Mouse (Mus musculus) stomach, postnatal 0 days (tissue): Measurements from ENCODE around the gene Ndufb7. TPM values are rescaled to one million over a fixed set of nuclear protein-coding genes. Genes with fewer than 3 reads are reported as not detected.
A peak's percentile ranks its signal among the peaks of the same experiment; 100 is the strongest.
"Not testable (repeated sequence)": the region's sequence is repeated elsewhere in the genome, so short reads cannot be mapped to it uniquely, and the experiment has no call there.

Experiments
- ATAC-seq: fragments of 200-750 bp; cut with Nextera tagmentation; 2 replicates; pipeline ENCODE4 v1.8.0; 2017; ENCODE audit not compliant: low FRiP score, low TSS enrichment
- DNase-seq: peaks from one replicate; pipeline ENCODE4 v3.0.0-alpha.2; 2016; ENCODE audit warnings: low spot score
- H3K27ac ChIP-seq: fragments of 300-500 bp; sonication (generic); replicated peaks from 2 replicates; pipeline ENCODE4 v1.5.1; 2014; ENCODE audit warnings: mild to moderate bottlenecking, control low read depth
- H3K27me3 ChIP-seq: fragments of 300-500 bp; sonication (generic); 2 replicates; pipeline ENCODE4 v1.6.1; 2014; ENCODE audit warnings: low read length; ENCODE audit not compliant: control insufficient read depth, insufficient read depth
- H3K36me3 ChIP-seq: fragments of 300-500 bp; sonication (generic); 2 replicates; pipeline ENCODE4 v1.6.1; 2014; ENCODE audit warnings: low read length, mixed read lengths; ENCODE audit not compliant: control insufficient read depth, insufficient read depth
- H3K4me1 ChIP-seq: fragments of 300-500 bp; sonication (generic); replicated peaks from 2 replicates; pipeline ENCODE4 v1.6.1; 2014; ENCODE audit warnings: antibody characterized with exemption; ENCODE audit not compliant: control insufficient read depth, insufficient read depth
- H3K4me2 ChIP-seq: fragments of 300-500 bp; sonication (generic); replicated peaks from 2 replicates; pipeline ENCODE4 v1.6.1; 2014; ENCODE audit warnings: low read depth, mild to moderate bottlenecking, control low read depth, moderate library complexity
- H3K4me3 ChIP-seq: fragments of 300-500 bp; sonication (generic); 2 replicates; pipeline ENCODE4 v1.5.1; 2014; ENCODE audit warnings: low read depth, low read length, control low read depth
- H3K9ac ChIP-seq: fragments of 300-500 bp; sonication (generic); 2 replicates; pipeline ENCODE4 v1.6.1; 2014; ENCODE audit warnings: mild to moderate bottlenecking, low read length, control low read depth, mixed read lengths
- H3K9me3 ChIP-seq: fragments of 300-500 bp; sonication (generic); 2 replicates; pipeline ENCODE4 v1.6.1; 2016; ENCODE audit warnings: low read length; ENCODE audit not compliant: control insufficient read depth
- CTCF ChIP-seq: IDR thresholded peaks from 2 replicates; pipeline ENCODE4 v1.5.1; 2016; ENCODE audit warnings: antibody characterized with exemption, low read depth, mild to moderate bottlenecking, moderate library complexity
- EP300 ChIP-seq: optimal IDR thresholded peaks from 2 replicates; pipeline ENCODE3; 2016; ENCODE audit warnings: antibody characterized with exemption
- WGBS: fragments of 180-500 bp; shearing (Covaris S2); extraction: QIAGEN DNeasy Blood & Tissue Kit; methylation state at CpG from one replicate; pipeline ENCODE4 v1.1.7; 2014; 5-methylcytosine and 5-hydroxymethylcytosine counted together
- polyA plus RNA-seq: library from polyadenylated mRNA; unstranded; fragments of >200 nt; fragmentation: Nextera tagmentation; extraction: Ambion mirVana; gene quantifications from 2 replicates; pipeline ENCODE4 v1.2.1, GENCODE M21; 2015

Gene Ndufb7
- polyA plus RNA-seq, result 327 and 344 TPM in 2 replicates

GRCm38 (mm10) chr8:83566469-83567395 lies at the start of gene Ndufb7:
Gene Ndufb7 (plus strand): TSS chr8:83566671.
- DNase-seq (peak; percentile 94), ATAC-seq (peak; percentile 87)
- WGBS, result under 1% methylated on average over 48 of the region's 48 CpGs
- no peaks in the 10 kb centered on the region for H3K27me3 ChIP-seq
- H3K9ac ChIP-seq, result peak within 1 kb of the TSS; percentile 84
- H3K9me3 ChIP-seq, result no peaks in the 10 kb centered on the region
- H3K4me3 ChIP-seq, result peak within 1 kb of the TSS; percentile 85
- H3K27ac ChIP-seq, result peak within 1 kb of the TSS; percentile 78
- H3K4me2 ChIP-seq, result peak within 1 kb of the TSS; percentile 85
- H3K4me1 ChIP-seq, result no peaks in the 10 kb centered on the region; the same call in 1 of the 2 replicates
- peaks cover 5% of the 10 kb centered on the region; the same call in 1 of the 2 replicates for H3K36me3 ChIP-seq
- TF ChIP-seq EP300, result no peak
- peak; percentile 99 for TF ChIP-seq CTCF

- H3K9me3 ChIP-seq, result no peaks in the 10 kb centered on the region
- no peak overlapping the region for H3K9ac ChIP-seq
- no peak overlapping the region for H3K4me2 ChIP-seq
- 35% methylated on average over 3 of the region's 3 CpGs for WGBS
- DNase-seq (no peak), ATAC-seq (no peak; the same call in 1 of the 2 replicates)
- no peaks in the 10 kb centered on the region for H3K36me3 ChIP-seq
- no peaks in the 10 kb centered on the region for H3K27me3 ChIP-seq
- TF ChIP-seq CTCF (no peak), EP300 (no peak)
- H3K4me1 ChIP-seq, result no peaks in the 10 kb centered on the region
- H3K27ac ChIP-seq, result no peak overlapping the region
- no peak overlapping the region for H3K4me3 ChIP-seq
These were observed 46.0 kb upstream of the Ndufb7 start for GRCm38 (mm10) chr8:83520432-83520831.

GRCm38 (mm10) chr8:83520907-83521306 lies 45.6 kb upstream of the Ndufb7 start:
- WGBS, result 34% methylated on average over 3 of the region's 3 CpGs
- not testable (repeated sequence) for H3K4me2 ChIP-seq, H3K4me1 ChIP-seq, H3K9me3 ChIP-seq, H3K36me3 ChIP-seq, H3K9ac ChIP-seq, H3K27me3 ChIP-seq, H3K27ac ChIP-seq, DNase-seq, H3K4me3 ChIP-seq
- peak; percentile 29; the same call in 1 of the 2 replicates for ATAC-seq

GRCm38 (mm10) chr8:83521310-83521709 lies 45.2 kb upstream of the Ndufb7 start:
- 31% methylated on average over 1 of the region's 1 CpGs for WGBS
- Histone ChIP-seq H3K9me3 (no peaks in the 10 kb centered on the region), H3K4me3 (no peak overlapping the region), H3K36me3 (no peaks in the 10 kb centered on the region), H3K4me2 (no peak overlapping the region), H3K27me3 (no peaks in the 10 kb centered on the region), H3K27ac (no peak overlapping the region), H3K4me1 (no peaks in the 10 kb centered on the region), H3K9ac (no peak overlapping the region)
- DNase-seq (no peak), ATAC-seq (peak; percentile 29; the same call in 1 of the 2 replicates)
- TF ChIP-seq EP300 (no peak), CTCF (no peak)

GRCm38 (mm10) chr8:83534802-83535201 lies 31.7 kb upstream of the Ndufb7 start:
- no peaks in the 10 kb centered on the region for H3K4me1 ChIP-seq
- no peak overlapping the region for H3K4me2 ChIP-seq
- WGBS, result 86% methylated on average over 2 of the region's 2 CpGs
- no peaks in the 10 kb centered on the region for H3K9me3 ChIP-seq
- no peak overlapping the region for H3K9ac ChIP-seq
- no peak for ATAC-seq
- no peak overlapping the region for H3K4me3 ChIP-seq
- TF ChIP-seq EP300 (no peak), CTCF (no peak)
- DNase-seq, result no peak
- H3K36me3 ChIP-seq, result no peaks in the 10 kb centered on the region
- no peak overlapping the region for H3K27ac ChIP-seq
- H3K27me3 ChIP-seq, result no peaks in the 10 kb centered on the region

GRCm38 (mm10) chr8:83535736-83536135 lies 30.7 kb upstream of the Ndufb7 start, which contains the start of gene Olfr370:
Gene Olfr370 (plus strand): TSS chr8:83535780.
- Histone ChIP-seq H3K27me3 (no peaks in the 10 kb centered on the region), H3K27ac (no peak within 1 kb of the TSS), H3K9me3 (no peaks in the 10 kb centered on the region), H3K4me3 (no peak within 1 kb of the TSS), H3K9ac (no peak within 1 kb of the TSS), H3K4me1 (no peaks in the 10 kb centered on the region), H3K36me3 (no peaks in the 10 kb centered on the region), H3K4me2 (no peak within 1 kb of the TSS)
- DNase-seq (no peak), ATAC-seq (no peak)
- TF ChIP-seq EP300, result no peak
- TF ChIP-seq CTCF, result no peak
- WGBS, result 72% methylated on average over 3 of the region's 3 CpGs
